Mouse (Mus musculus) thymus, adult 2 months (tissue): ENCODE results near the gene Alyref. TPM values are rescaled to one million over a fixed set of nuclear protein-coding genes. Genes with fewer than 3 reads are reported as not detected.

Experiments used
- DNase-seq: peaks from one replicate; pipeline ENCODE4 v3.0.0; 2021
- H3K27ac ChIP-seq: fragments of 200-500 bp; 2 replicates; pipeline ENCODE4 v1.5.1; 2012; ENCODE audit warnings: low read length, control low read depth; ENCODE audit not compliant: control insufficient read depth, insufficient read depth
- H3K27me3 ChIP-seq: fragments of 200-500 bp; 2 replicates; pipeline ENCODE4 v1.6.1; 2012; ENCODE audit warnings: mild to moderate bottlenecking, low read length, moderate library complexity, mixed read lengths; ENCODE audit not compliant: control insufficient read depth, insufficient read depth
- H3K36me3 ChIP-seq: fragments of 200-500 bp; 2 replicates; pipeline ENCODE4 v1.6.1; 2012; ENCODE audit warnings: mild to moderate bottlenecking, low read length, moderate library complexity; ENCODE audit not compliant: control insufficient read depth, insufficient read depth
- H3K4me1 ChIP-seq: fragments of 200-500 bp; replicated peaks from 2 replicates; pipeline ENCODE4 v1.6.1; 2012; ENCODE audit warnings: low read length; ENCODE audit not compliant: control insufficient read depth, insufficient read depth
- H3K4me3 ChIP-seq: fragments of 200-500 bp; 2 replicates; pipeline ENCODE4 v1.5.1; 2012; ENCODE audit warnings: mild to moderate bottlenecking, low read length, control low read depth, moderate library complexity; ENCODE audit not compliant: control insufficient read depth, insufficient read depth
- CTCF ChIP-seq: fragments of 200-500 bp; IDR thresholded peaks from 2 replicates; pipeline ENCODE4 v1.5.1; 2012; ENCODE audit warnings: mild to moderate bottlenecking, control low read depth, low read length, moderate library complexity, borderline replicate concordance; ENCODE audit not compliant: control insufficient read depth, poor library complexity, insufficient read depth; ENCODE audit errors: extremely low read depth
- POLR2A ChIP-seq: fragments of 200-500 bp; IDR thresholded peaks from 2 replicates; pipeline ENCODE4 v1.6.1; 2012; ENCODE audit warnings: mild to moderate bottlenecking, low read length, control low read depth, moderate library complexity; ENCODE audit not compliant: control insufficient read depth, poor library complexity, insufficient read depth; ENCODE audit errors: extremely low read depth
- WGBS: fragments of 180-500 bp; shearing (Covaris S2); methylation state at CpG from one replicate; pipeline ENCODE4 v1.1.7; 2018; 5-methylcytosine and 5-hydroxymethylcytosine counted together
- polyA plus RNA-seq: library from polyadenylated mRNA; depleted of rRNA; stranded (reverse); fragments of >200 nt; gene quantifications from 2 replicates; pipeline ENCODE4 v1.2.3, GENCODE M21; 2012

The Alyref gene
- polyA plus RNA-seq, 1 experiment, result 60.9 TPM

- no peaks in the 10 kb centered on the region for H3K27me3 ChIP-seq
- WGBS, result 69% methylated on average over 15 of the region's 15 CpGs
- TF ChIP-seq POLR2A, result no peak
- TF ChIP-seq CTCF, result peak; percentile 77; the same call in 1 of the 2 replicates
- peaks cover 23% of the 10 kb centered on the region for H3K4me1 ChIP-seq
- H3K27ac ChIP-seq, result no peak overlapping the region
- peak overlapping the region; percentile 97 for H3K4me3 ChIP-seq
- DNase-seq, result peak; percentile 84
- peaks cover 19% of the 10 kb centered on the region for H3K36me3 ChIP-seq
These were observed 18.7 kb downstream of the Alyref start for GRCm38 (mm10) chr11:120579316-120580107.

GRCm38 (mm10) chr11:120578694-120579243 is 19.4 kb downstream of the Alyref start:
- no peak overlapping the region for H3K4me3 ChIP-seq
- no peaks in the 10 kb centered on the region for H3K27me3 ChIP-seq
- peaks cover 19% of the 10 kb centered on the region for H3K36me3 ChIP-seq
- H3K4me1 ChIP-seq, result peaks cover 25% of the 10 kb centered on the region
- H3K27ac ChIP-seq, result no peak overlapping the region
- DNase-seq, result peak; percentile 15
- TF ChIP-seq CTCF (no peak), POLR2A (no peak)
- 95% methylated on average over 11 of the region's 11 CpGs for WGBS

- WGBS, result 87% methylated on average over 10 of the region's 10 CpGs
- Histone ChIP-seq H3K27ac (no peak overlapping the region), H3K4me3 (no peak overlapping the region), H3K27me3 (no peaks in the 10 kb centered on the region), H3K36me3 (peaks cover 19% of the 10 kb centered on the region), H3K4me1 (peaks cover 26% of the 10 kb centered on the region)
- TF ChIP-seq POLR2A (no peak), CTCF (no peak)
- no peak for DNase-seq
These were observed 20.0 kb downstream of the Alyref start for GRCm38 (mm10) chr11:120578024-120578693.

GRCm38 (mm10) chr11:120577211-120578023 is 20.7 kb downstream of the Alyref start:
- no peak overlapping the region for H3K27ac ChIP-seq

GRCm38 (mm10) chr11:120576365-120576981 is 21.7 kb downstream of the Alyref start:
- Histone ChIP-seq H3K27me3 (no peaks in the 10 kb centered on the region), H3K4me1 (peaks cover 21% of the 10 kb centered on the region), H3K4me3 (no peak overlapping the region), H3K36me3 (peaks cover 19% of the 10 kb centered on the region), H3K27ac (no peak overlapping the region)
- no peak for DNase-seq
- TF ChIP-seq POLR2A (no peak), CTCF (no peak)
- WGBS, result 98% methylated on average over 3 of the region's 3 CpGs

More at GRCm38 (mm10) chr11:120577211-120578023, 20.7 kb downstream of the Alyref start:
- 72% methylated on average over 7 of the region's 7 CpGs for WGBS
- DNase-seq, result no peak
- no peak overlapping the region for H3K4me3 ChIP-seq
- TF ChIP-seq POLR2A (no peak), CTCF (peak; percentile 17; the same call in 1 of the 2 replicates)
- H3K36me3 ChIP-seq, result peaks cover 19% of the 10 kb centered on the region
- peaks cover 24% of the 10 kb centered on the region for H3K4me1 ChIP-seq
- H3K27me3 ChIP-seq, result no peaks in the 10 kb centered on the region
